Mouse (Mus musculus) left cerebral cortex, adult 18-20 months (tissue): Measurements from ENCODE around the gene Akap13. TPM values are rescaled to one million over a fixed set of nuclear protein-coding genes. Genes with fewer than 3 reads are reported as not detected.
A peak's percentile ranks its signal among the peaks of the same experiment; 100 is the strongest.
"Not testable (repeated sequence)": the region's sequence is repeated elsewhere in the genome, so short reads cannot be mapped to it uniquely, and the experiment has no call there.

ENCODE experiments used
- DNase-seq, 2 experiments: peaks; one replicate each; pipeline ENCODE4 v3.0.0; 2021 to 2022; ENCODE audit warnings: low spot score in 2 of 2, mixed read lengths in 1 of 2
- total RNA-seq, 2 experiments: library from RNA; stranded (reverse); gene quantifications; 2 replicates each; pipeline ENCODE4 v1.2.3; 2021

Akap13 gene
- total RNA-seq, 2 experiments from 2014 or later: 22.2 to 23.5 TPM

- DNase-seq: no peak
Observed at GRCm38 (mm10) chr7:75594801-75595200, 139.5 kb downstream of the Akap13 start.

GRCm38 (mm10) chr7:75595268-75595667 is 139.9 kb downstream of the Akap13 start:
- no peak for DNase-seq

GRCm38 (mm10) chr7:75596058-75596748 is 140.9 kb downstream of the Akap13 start:
- no peak for DNase-seq

GRCm38 (mm10) chr7:75597840-75598239 is 142.5 kb downstream of the Akap13 start:
- no peak for DNase-seq

GRCm38 (mm10) chr7:75600360-75601075 is 145.2 kb downstream of the Akap13 start:
- no peak for DNase-seq

GRCm38 (mm10) chr7:75607248-75607647 is 151.9 kb downstream of the Akap13 start:
- DNase-seq: no peak

GRCm38 (mm10) chr7:75608716-75609115 is 153.4 kb downstream of the Akap13 start:
- DNase-seq: no peak

- DNase-seq: peak in 1 of 2 experiments; percentile 15
Observed at GRCm38 (mm10) chr7:75609456-75610262, 154.3 kb downstream of the Akap13 start.

GRCm38 (mm10) chr7:75610391-75610790 is 155.1 kb downstream of the Akap13 start:
- no peak for DNase-seq

GRCm38 (mm10) chr7:75611261-75611950 is 156.1 kb downstream of the Akap13 start:
- no peak for DNase-seq

GRCm38 (mm10) chr7:75612000-75612682 is 156.8 kb downstream of the Akap13 start:
- no peak for DNase-seq

- DNase-seq: no peak
Observed at GRCm38 (mm10) chr7:75612683-75613053, 157.3 kb downstream of the Akap13 start.

GRCm38 (mm10) chr7:75613240-75613639 is 157.9 kb downstream of the Akap13 start:
- DNase-seq: no peak

GRCm38 (mm10) chr7:75614826-75615225 is 159.5 kb downstream of the Akap13 start:
- no peak for DNase-seq

GRCm38 (mm10) chr7:75617246-75617645 is 161.9 kb downstream of the Akap13 start:
- DNase-seq: not testable (repeated sequence)

- no peak for DNase-seq
Observed at GRCm38 (mm10) chr7:75618699-75619098, 163.4 kb downstream of the Akap13 start.

- DNase-seq: no peak
Observed at GRCm38 (mm10) chr7:75619875-75620274, 164.5 kb downstream of the Akap13 start.

- no peak for DNase-seq
Observed at GRCm38 (mm10) chr7:75620395-75620960, 165.1 kb downstream of the Akap13 start.

- no peak for DNase-seq
Observed at GRCm38 (mm10) chr7:75620976-75621375, 165.6 kb downstream of the Akap13 start.

- DNase-seq: no peak
Observed at GRCm38 (mm10) chr7:75627831-75628230, 172.5 kb downstream of the Akap13 start.
